Mouse (Mus musculus): ENCODE measurements at regions not wholly inside any gene's neighbourhood (a gene's known extent, or its start where the extent isn't known, plus 50 kb on each side); places are given as distances from the start of the nearest gene placed in this dataset.

DNA sequence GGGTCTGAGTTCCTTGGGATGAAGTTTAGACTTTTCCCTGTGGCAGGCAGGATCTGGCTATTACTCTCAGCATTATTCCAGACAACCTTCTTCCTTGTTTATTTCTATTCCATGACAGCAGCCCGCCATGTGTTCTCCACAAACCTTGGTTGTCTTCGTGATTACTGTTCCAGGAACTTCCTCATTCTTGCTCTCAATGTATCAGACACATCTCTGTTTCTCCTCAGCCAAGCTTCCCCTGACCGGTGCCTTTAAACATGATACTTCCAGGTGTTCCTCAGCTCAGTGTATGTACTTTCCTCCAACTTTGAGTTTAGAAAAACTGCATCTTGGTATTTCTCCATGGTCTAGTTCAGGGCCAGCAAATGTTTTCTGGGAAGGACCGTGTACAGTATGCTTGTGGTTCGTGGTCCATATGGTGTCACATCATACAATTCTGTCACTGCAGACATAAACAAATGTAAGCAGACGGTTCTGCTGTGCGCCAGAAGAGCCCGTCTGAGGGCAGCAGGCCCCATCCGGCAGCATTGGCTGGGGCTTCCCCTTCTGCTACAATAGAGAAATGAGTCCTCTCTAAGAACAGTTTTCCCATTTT lies 64.2 kb downstream of the Peg10 start:
- no peak for DNase-seq
- no peak overlapping the region for H3K27ac ChIP-seq
- 25% methylated on average over 9 of the region's 9 CpGs for WGBS (ENCODE audit: insufficient replicate concordance)

DNA sequence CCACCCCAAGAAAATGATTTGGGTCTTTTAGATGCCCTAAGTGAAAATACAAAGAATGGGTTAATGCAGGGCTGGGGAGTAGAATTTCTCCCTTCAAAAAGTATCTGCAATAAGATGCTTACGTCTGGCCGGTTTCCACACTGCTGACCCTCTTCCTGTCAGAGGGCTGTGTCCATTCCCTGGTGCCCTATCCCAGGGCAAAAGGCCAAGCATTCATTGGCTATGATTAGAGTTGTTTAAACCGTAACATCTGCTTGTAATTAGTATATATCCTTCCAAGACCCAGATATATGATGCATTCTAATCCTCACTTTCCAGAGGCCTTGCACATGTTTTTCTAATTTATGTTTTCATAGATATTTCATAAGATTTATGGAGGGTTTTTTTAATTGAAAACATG lies 66.1 kb downstream of the Peg10 start:
- no peaks in the 10 kb centered on the region for H3K36me3 ChIP-seq
- no peak overlapping the region for H3K4me3 ChIP-seq (replicated peaks)
- H3K27me3 ChIP-seq = no peaks in the 10 kb centered on the region
- no peaks in the 10 kb centered on the region for H3K4me1 ChIP-seq (replicated peaks)
- no peak for DNase-seq
- H3K9me3 ChIP-seq (replicated peaks) = no peaks in the 10 kb centered on the region
- H3K4me2 ChIP-seq = no peak overlapping the region
- H3K27ac ChIP-seq = no peak overlapping the region
- 71% methylated on average over 3 of the region's 3 CpGs for WGBS (ENCODE audit: insufficient replicate concordance)
- no peak overlapping the region for H3K9ac ChIP-seq
- ATAC-seq (ENCODE audit: low read depth) = no peak

More for the DNA sequence above, 64.2 kb downstream of the Peg10 start:
- Histone ChIP-seq H3K4me2 (no peak overlapping the region), H3K36me3 (no peaks in the 10 kb centered on the region), H3K4me1 (replicated peaks) (no peaks in the 10 kb centered on the region), H3K9me3 (replicated peaks) (no peaks in the 10 kb centered on the region), H3K9ac (no peak overlapping the region), H3K4me3 (replicated peaks) (no peak overlapping the region), H3K27me3 (no peaks in the 10 kb centered on the region)
- no peak for ATAC-seq (ENCODE audit: low read depth)

DNA sequence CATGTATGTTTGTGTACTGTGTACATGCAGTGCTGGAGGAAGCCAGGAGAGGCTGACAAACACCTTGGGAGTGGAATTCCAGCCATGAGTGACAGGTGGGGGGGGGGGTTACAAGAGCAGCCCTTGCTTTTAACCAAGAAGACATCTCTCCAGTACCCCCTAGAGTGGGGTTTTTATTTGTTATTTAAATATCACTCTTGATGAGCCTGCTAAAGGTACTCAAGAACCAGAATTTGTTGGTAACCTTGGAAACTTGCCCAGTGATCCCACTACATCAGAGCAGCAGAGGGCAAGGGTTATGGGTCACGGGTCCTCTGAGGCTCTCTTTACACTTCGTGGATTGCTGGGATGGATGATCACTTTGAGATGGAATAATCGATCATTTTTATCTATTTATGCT lies 69.8 kb downstream of the Peg10 start:
- no peaks in the 10 kb centered on the region for H3K9me3 ChIP-seq (replicated peaks)
- WGBS (ENCODE audit: insufficient replicate concordance) = 51% methylated on average over 3 of the region's 3 CpGs
- DNase-seq = no peak

DNA sequence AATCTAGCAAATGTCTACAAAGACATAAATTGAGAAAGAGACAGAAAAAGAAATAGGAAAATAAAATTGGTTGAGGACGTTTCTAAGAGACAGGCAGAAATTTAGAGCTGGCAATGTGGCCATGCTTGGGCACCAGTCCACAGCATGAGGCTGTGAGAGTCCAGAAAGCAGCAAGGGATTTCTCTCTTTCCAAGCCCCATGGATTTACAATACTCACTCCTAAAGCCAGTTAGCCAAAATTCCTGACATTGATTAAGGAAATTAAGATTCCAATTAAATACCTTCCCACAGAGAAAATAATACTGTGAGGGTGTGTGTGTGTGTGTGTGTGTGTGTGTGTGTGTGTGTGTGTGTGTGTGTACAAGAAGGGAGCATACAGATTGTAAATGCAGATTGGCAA lies 61.5 kb upstream of the Ppp1r9a start:
- Histone ChIP-seq H3K4me2 (no peak overlapping the region), H3K4me3 (replicated peaks) (no peak overlapping the region), H3K4me1 (replicated peaks) (no peaks in the 10 kb centered on the region), H3K36me3 (no peaks in the 10 kb centered on the region), H3K27ac (no peak overlapping the region), H3K27me3 (no peaks in the 10 kb centered on the region), H3K9me3 (replicated peaks) (no peaks in the 10 kb centered on the region), H3K9ac (no peak overlapping the region)
- 33% methylated on average over 1 of the region's 1 CpGs for WGBS (ENCODE audit: insufficient replicate concordance)
- ATAC-seq (ENCODE audit: low read depth) = no peak
- no peak for DNase-seq

More for the DNA sequence above, 69.8 kb downstream of the Peg10 start:
- Histone ChIP-seq H3K27ac (no peak overlapping the region), H3K4me2 (no peak overlapping the region), H3K4me3 (replicated peaks) (no peak overlapping the region), H3K27me3 (no peaks in the 10 kb centered on the region), H3K9ac (no peak overlapping the region), H3K36me3 (no peaks in the 10 kb centered on the region), H3K4me1 (replicated peaks) (no peaks in the 10 kb centered on the region)
- no peak for ATAC-seq (ENCODE audit: low read depth)

DNA sequence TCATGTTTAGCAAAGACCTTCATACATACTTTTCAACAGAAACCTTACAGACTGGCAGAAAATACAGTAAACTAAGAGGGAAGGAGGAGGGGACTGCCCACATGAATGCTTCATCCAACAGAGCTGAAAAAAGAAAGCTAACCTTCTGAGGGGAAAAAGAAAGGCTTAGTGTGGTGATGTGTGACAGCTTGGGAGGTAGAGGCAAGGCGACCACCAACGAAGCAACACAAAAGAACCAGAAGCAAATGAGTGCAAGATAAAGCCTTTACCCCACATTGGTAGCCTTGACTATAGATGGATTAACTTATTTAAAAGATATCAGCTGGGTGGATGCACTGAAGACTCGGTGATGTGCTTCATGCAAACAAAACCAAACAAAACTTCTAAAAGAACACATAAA lies 53.0 kb upstream of the Ppp1r9a start:
- ATAC-seq (ENCODE audit: low read depth) (no peak), DNase-seq (no peak)
- H3K36me3 ChIP-seq = no peaks in the 10 kb centered on the region
- H3K4me2 ChIP-seq = peak overlapping the region; percentile 27; the same call in 1 of the 2 replicates
- H3K4me1 ChIP-seq (replicated peaks) = no peaks in the 10 kb centered on the region
- 48% methylated on average over 3 of the region's 3 CpGs for WGBS (ENCODE audit: insufficient replicate concordance)
- H3K27me3 ChIP-seq = no peaks in the 10 kb centered on the region
- no peak overlapping the region for H3K9ac ChIP-seq
- H3K27ac ChIP-seq = no peak overlapping the region
- no peaks in the 10 kb centered on the region for H3K9me3 ChIP-seq (replicated peaks)
- no peak overlapping the region for H3K4me3 ChIP-seq (replicated peaks)

DNA sequence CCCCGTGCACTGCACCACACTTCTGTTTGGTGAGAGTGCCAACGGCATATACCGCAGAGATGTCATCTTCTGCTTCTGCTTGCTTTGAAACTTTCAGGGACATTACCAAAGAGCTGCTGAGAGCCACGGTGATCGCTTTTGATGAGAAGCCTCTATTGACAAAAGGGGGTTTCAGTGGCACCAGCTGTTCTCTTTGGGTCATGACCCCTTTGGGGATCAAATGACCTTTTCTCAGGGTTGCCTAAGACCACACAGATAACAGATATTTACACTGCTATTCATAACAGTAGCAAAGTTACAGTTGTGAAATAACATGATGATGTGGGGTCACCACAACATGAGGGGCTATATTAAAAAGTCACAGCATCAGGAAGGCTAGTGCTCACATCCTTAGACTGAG lies 51.7 kb upstream of the Ppp1r9a start:
- peak; percentile 66 for ATAC-seq (ENCODE audit: low read depth)
- H3K4me1 ChIP-seq (replicated peaks) = no peaks in the 10 kb centered on the region
- H3K4me3 ChIP-seq (replicated peaks) = no peak overlapping the region
- no peaks in the 10 kb centered on the region for H3K27me3 ChIP-seq
- no peak overlapping the region for H3K27ac ChIP-seq
- H3K4me2 ChIP-seq = peak overlapping the region; percentile 24; the same call in 1 of the 2 replicates
- no peaks in the 10 kb centered on the region for H3K9me3 ChIP-seq (replicated peaks)
- 67% methylated on average over 5 of the region's 5 CpGs for WGBS (ENCODE audit: insufficient replicate concordance)
- H3K36me3 ChIP-seq = no peaks in the 10 kb centered on the region
- H3K9ac ChIP-seq = no peak overlapping the region
- DNase-seq = no peak
